Mouse (Mus musculus): ENCODE data around the gene Ehmt1. TPM values are rescaled to one million over a fixed set of nuclear protein-coding genes. Genes with fewer than 3 reads are reported as not detected.

Ehmt1 gene
- polyA plus RNA-seq, 1 experiment: 14.8 TPM

- Histone ChIP-seq H3K79me2 (ENCODE audit: control insufficient read depth, insufficient read depth) (no peaks in the 10 kb centered on the region), H3ac (ENCODE audit: control insufficient read depth, insufficient read length) (no peak overlapping the region), H3K4me2 (ENCODE audit: low read depth) (no peak overlapping the region), H3K4me3 (no peak overlapping the region), H3K27me3 (ENCODE audit: control insufficient read depth, insufficient read depth, insufficient read length) (peaks cover 5% of the 10 kb centered on the region), H3K36me3 (ENCODE audit: control insufficient read depth, insufficient read depth) (no peaks in the 10 kb centered on the region)
- TF ChIP-seq MYOD1 (IDR thresholded peaks at IDR 0.05; ENCODE audit: control insufficient read depth in 1 of 3, insufficient read length in 2 of 3, low read depth in 2 of 3): no peak
- no peak for TF ChIP-seq MYOG (IDR thresholded peaks at IDR 0.05; ENCODE audit: control insufficient read depth in 1 of 3, insufficient read depth in 1 of 3, insufficient read length in 2 of 3, low read depth in 2 of 3)
- TF ChIP-seq USF1 (IDR thresholded peaks at IDR 0.05; ENCODE audit: low read depth): no peak
- no peak for TF ChIP-seq POLR2AphosphoS2 (IDR thresholded peaks at IDR 0.05; ENCODE audit: insufficient read length, low read depth)
- no peak for TF ChIP-seq SRF (IDR thresholded peaks at IDR 0.05; ENCODE audit: control insufficient read depth, insufficient read length, low read depth)
- no peak for TF ChIP-seq TCF12 (IDR thresholded peaks at IDR 0.05; ENCODE audit: insufficient read depth, poor library complexity, severe bottlenecking)
- no peak for TF ChIP-seq MAX (IDR thresholded peaks at IDR 0.05; ENCODE audit: low read depth)
- TF ChIP-seq POLR2A (IDR thresholded peaks at IDR 0.05; ENCODE audit: insufficient read length, low read depth): no peak
- no peak for TF ChIP-seq E2F4 (IDR thresholded peaks at IDR 0.05; ENCODE audit: insufficient read depth)
- no peak for TF ChIP-seq TCF3 (IDR thresholded peaks at IDR 0.05; ENCODE audit: insufficient read length, low read depth)
- TF ChIP-seq REST (IDR thresholded peaks at IDR 0.05; ENCODE audit: insufficient read depth, insufficient read length): no peak
These were observed 138.2 kb downstream of the Ehmt1 start for GRCm38 (mm10) chr2:24781253-24781652.

- Histone ChIP-seq H3ac (ENCODE audit: control insufficient read depth, insufficient read length) (no peak overlapping the region), H3K4me3 (no peak overlapping the region), H3K79me2 (ENCODE audit: control insufficient read depth, insufficient read depth) (no peaks in the 10 kb centered on the region), H3K4me2 (ENCODE audit: low read depth) (no peak overlapping the region), H3K36me3 (ENCODE audit: control insufficient read depth, insufficient read depth) (no peaks in the 10 kb centered on the region), H3K27me3 (ENCODE audit: control insufficient read depth, insufficient read depth, insufficient read length) (peaks cover 10% of the 10 kb centered on the region)
- TF ChIP-seq CEBPB (IDR thresholded peaks at IDR 0.05; ENCODE audit: insufficient read depth, poor library complexity, severe bottlenecking) (no peak), E2F4 (IDR thresholded peaks at IDR 0.05; ENCODE audit: insufficient read depth) (no peak), USF1 (IDR thresholded peaks at IDR 0.05; ENCODE audit: low read depth) (no peak), POLR2A (IDR thresholded peaks at IDR 0.05; ENCODE audit: insufficient read length, low read depth) (no peak), TCF3 (IDR thresholded peaks at IDR 0.05; ENCODE audit: insufficient read length, low read depth) (no peak)
These were observed 142.6 kb downstream of the Ehmt1 start for GRCm38 (mm10) chr2:24776831-24777230.

DNA sequence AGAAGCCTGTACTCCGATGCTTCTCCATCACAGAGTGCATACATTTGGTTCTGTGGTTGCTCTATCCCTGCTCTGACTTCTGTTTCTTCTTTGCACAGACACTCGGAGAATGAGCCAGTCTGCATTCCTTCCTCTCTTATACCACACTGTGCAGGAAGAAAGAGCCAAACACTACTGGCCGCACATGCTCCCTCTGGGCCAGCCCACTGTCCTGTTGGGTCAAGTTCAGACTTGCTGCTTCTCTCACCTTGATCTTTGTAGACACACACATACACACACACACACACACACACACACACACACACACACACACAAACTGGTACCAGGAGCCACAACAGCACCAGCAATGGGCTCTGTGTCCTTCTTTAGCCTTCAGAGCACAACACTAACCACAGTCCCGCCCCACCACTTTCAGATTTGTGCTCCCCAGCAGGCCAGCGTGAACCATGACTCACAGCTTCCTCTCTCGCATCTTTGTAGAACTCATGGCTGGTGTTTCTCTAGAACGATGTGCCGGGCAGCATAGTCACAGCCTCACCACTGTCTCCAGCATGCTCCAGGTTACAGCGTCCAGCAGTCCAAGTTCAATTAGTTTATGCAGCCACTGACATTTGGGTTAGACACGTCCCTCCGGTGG is 143.3 kb downstream of the Ehmt1 start:
- Histone ChIP-seq H3K4me2 (ENCODE audit: low read depth) (no peak overlapping the region), H3K79me2 (ENCODE audit: control insufficient read depth, insufficient read depth) (no peaks in the 10 kb centered on the region), H3ac (ENCODE audit: control insufficient read depth, insufficient read length) (no peak overlapping the region), H3K36me3 (ENCODE audit: control insufficient read depth, insufficient read depth) (no peaks in the 10 kb centered on the region), H3K27me3 (ENCODE audit: control insufficient read depth, insufficient read depth, insufficient read length) (peaks cover 10% of the 10 kb centered on the region), H3K4me3 (no peak overlapping the region)
- TF ChIP-seq E2F4 (IDR thresholded peaks at IDR 0.05; ENCODE audit: insufficient read depth) (no peak), POLR2A (IDR thresholded peaks at IDR 0.05; ENCODE audit: insufficient read length, low read depth) (no peak), POLR2AphosphoS2 (IDR thresholded peaks at IDR 0.05; ENCODE audit: insufficient read length, low read depth) (no peak), USF1 (IDR thresholded peaks at IDR 0.05; ENCODE audit: low read depth) (no peak), TCF3 (IDR thresholded peaks at IDR 0.05; ENCODE audit: insufficient read length, low read depth) (no peak), SRF (IDR thresholded peaks at IDR 0.05; ENCODE audit: control insufficient read depth, insufficient read length, low read depth) (no peak), MYOD1 (IDR thresholded peaks at IDR 0.05; ENCODE audit: control insufficient read depth in 1 of 3, insufficient read length in 2 of 3, low read depth in 2 of 3) (no peak), MAX (IDR thresholded peaks at IDR 0.05; ENCODE audit: low read depth) (no peak), CEBPB (IDR thresholded peaks at IDR 0.05; ENCODE audit: insufficient read depth, poor library complexity, severe bottlenecking) (no peak), TCF12 (IDR thresholded peaks at IDR 0.05; ENCODE audit: insufficient read depth, poor library complexity, severe bottlenecking) (no peak), MYOG (IDR thresholded peaks at IDR 0.05; ENCODE audit: control insufficient read depth in 1 of 3, insufficient read depth in 1 of 3, insufficient read length in 2 of 3, low read depth in 2 of 3) (no peak), REST (IDR thresholded peaks at IDR 0.05; ENCODE audit: insufficient read depth, insufficient read length) (no peak)

GRCm38 (mm10) chr2:24774832-24775231 is 144.6 kb downstream of the Ehmt1 start:
- no peak overlapping the region for H3ac ChIP-seq (ENCODE audit: control insufficient read depth, insufficient read length)
- no peak overlapping the region for H3K4me2 ChIP-seq (ENCODE audit: low read depth)
- H3K4me3 ChIP-seq: no peak overlapping the region
- TF ChIP-seq E2F4 (IDR thresholded peaks at IDR 0.05; ENCODE audit: insufficient read depth) (no peak), MAX (IDR thresholded peaks at IDR 0.05; ENCODE audit: low read depth) (no peak), POLR2AphosphoS2 (IDR thresholded peaks at IDR 0.05; ENCODE audit: insufficient read length, low read depth) (no peak), TCF3 (IDR thresholded peaks at IDR 0.05; ENCODE audit: insufficient read length, low read depth) (no peak), USF1 (IDR thresholded peaks at IDR 0.05; ENCODE audit: low read depth) (no peak), POLR2A (IDR thresholded peaks at IDR 0.05; ENCODE audit: insufficient read length, low read depth) (no peak), MYOG (IDR thresholded peaks at IDR 0.05; ENCODE audit: control insufficient read depth in 1 of 3, insufficient read depth in 1 of 3, insufficient read length in 2 of 3, low read depth in 2 of 3) (no peak), REST (IDR thresholded peaks at IDR 0.05; ENCODE audit: insufficient read depth, insufficient read length) (no peak), CEBPB (IDR thresholded peaks at IDR 0.05; ENCODE audit: insufficient read depth, poor library complexity, severe bottlenecking) (no peak), TCF12 (IDR thresholded peaks at IDR 0.05; ENCODE audit: insufficient read depth, poor library complexity, severe bottlenecking) (no peak), SRF (IDR thresholded peaks at IDR 0.05; ENCODE audit: control insufficient read depth, insufficient read length, low read depth) (no peak), MYOD1 (IDR thresholded peaks at IDR 0.05; ENCODE audit: control insufficient read depth in 1 of 3, insufficient read length in 2 of 3, low read depth in 2 of 3) (no peak)
- no peaks in the 10 kb centered on the region for H3K36me3 ChIP-seq (ENCODE audit: control insufficient read depth, insufficient read depth)
- H3K79me2 ChIP-seq (ENCODE audit: control insufficient read depth, insufficient read depth): no peaks in the 10 kb centered on the region
- peaks cover 14% of the 10 kb centered on the region for H3K27me3 ChIP-seq (ENCODE audit: control insufficient read depth, insufficient read depth, insufficient read length)

Measured in myocyte (in vitro differentiated cells).